Mouse (Mus musculus): ENCODE data around the gene Ces1e.

The Ces1e gene

GRCm38 (mm10) chr8:93176593-93176992, 52.8 kb downstream of the Ces1e start:
- DNase-seq (ENCODE audit: low read depth, low spot score): no peak

DNA sequence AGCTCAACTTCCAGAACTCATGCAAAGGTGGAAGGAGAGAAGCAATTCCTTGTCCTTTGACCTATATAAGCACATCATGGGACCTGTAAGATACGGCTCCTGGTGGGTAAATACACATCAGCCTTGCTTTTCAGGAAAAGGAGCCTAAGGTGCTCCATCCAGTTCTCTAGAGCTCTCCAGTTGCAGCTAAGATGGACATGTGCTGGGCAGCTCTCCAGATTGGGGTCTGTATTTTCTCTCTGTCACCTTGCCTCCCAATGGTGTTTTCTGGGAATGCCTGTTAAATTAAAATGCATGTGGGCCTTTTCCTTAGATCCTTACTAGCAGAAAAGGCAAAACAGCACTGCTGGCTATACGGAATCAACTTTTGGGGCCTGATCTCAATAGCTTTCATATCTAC, 54.9 kb downstream of the Ces1e start:
- no peak for DNase-seq (ENCODE audit: low read depth, low spot score)

DNA sequence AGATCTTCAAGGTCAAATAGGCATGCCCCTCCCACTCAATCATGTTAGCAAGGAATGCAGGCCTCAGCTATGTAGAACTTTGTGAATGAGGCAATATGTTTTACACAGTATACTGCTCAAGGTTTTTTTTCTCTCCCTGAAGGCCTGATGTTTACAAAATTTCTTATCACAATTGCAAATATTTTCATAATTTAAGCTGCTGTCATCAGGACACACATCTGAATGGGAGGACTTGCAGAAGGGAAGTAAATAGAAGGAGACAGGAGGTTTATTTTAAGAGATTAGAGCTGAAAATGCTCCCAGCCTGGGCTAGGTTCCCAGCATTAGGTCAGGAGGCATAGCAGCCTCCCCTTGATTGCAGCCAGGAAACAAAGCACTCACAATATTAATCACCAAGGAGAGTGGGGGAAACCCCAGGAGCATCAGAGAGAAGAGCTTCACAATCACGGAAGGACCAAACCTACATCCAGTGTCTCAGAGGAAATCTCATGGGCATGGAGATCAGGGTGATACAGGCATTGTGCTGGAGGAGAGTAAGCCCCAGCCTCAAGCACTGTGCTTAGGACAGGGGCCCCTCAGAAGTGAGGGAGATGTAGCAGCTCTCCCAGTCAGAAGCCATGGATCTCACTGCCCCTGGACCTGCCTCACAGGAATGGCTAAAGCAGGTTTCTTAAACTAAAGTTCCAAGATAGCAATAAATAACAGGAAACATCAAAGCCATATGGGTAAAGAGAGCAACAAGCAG, 57.4 kb downstream of the Ces1e start:
- DNase-seq (ENCODE audit: low read depth, low spot score): no peak

- no peak for DNase-seq (ENCODE audit: low read depth, low spot score)
These were observed 66.1 kb downstream of the Ces1e start for GRCm38 (mm10) chr8:93163363-93163762.

DNA sequence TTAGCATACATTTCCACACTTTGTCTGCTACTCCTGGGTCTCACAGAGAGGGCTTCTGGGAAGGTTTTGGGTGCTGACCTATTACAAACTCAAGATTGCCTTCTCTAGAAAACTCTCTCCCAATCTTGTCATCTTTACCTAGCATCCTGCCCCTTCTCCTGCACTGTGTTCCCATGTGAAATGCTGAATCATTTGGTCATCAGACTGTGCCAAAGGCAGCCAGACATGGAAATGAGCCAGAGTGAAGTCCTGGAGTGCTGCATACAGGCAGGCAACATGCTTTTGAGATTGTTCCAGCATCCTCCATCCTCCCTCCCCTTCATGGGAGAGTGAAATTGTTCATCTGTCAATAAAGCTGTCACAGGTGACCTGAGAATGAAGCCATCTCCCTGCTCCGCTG, 78.0 kb downstream of the Ces1e start:
- no peak for DNase-seq (ENCODE audit: low read depth, low spot score)

All from CD4-positive, CD25-positive, alpha-beta regulatory T cell, adult 2 months (primary cell).